Mouse (Mus musculus): Measurements from ENCODE around the gene 2900026A02Rik. TPM values are rescaled to one million over a fixed set of nuclear protein-coding genes. Genes with fewer than 3 reads are reported as not detected.

The 2900026A02Rik gene
- polyA plus RNA-seq, 1 experiment from 2014 or later, result 11.9 TPM

DNA sequence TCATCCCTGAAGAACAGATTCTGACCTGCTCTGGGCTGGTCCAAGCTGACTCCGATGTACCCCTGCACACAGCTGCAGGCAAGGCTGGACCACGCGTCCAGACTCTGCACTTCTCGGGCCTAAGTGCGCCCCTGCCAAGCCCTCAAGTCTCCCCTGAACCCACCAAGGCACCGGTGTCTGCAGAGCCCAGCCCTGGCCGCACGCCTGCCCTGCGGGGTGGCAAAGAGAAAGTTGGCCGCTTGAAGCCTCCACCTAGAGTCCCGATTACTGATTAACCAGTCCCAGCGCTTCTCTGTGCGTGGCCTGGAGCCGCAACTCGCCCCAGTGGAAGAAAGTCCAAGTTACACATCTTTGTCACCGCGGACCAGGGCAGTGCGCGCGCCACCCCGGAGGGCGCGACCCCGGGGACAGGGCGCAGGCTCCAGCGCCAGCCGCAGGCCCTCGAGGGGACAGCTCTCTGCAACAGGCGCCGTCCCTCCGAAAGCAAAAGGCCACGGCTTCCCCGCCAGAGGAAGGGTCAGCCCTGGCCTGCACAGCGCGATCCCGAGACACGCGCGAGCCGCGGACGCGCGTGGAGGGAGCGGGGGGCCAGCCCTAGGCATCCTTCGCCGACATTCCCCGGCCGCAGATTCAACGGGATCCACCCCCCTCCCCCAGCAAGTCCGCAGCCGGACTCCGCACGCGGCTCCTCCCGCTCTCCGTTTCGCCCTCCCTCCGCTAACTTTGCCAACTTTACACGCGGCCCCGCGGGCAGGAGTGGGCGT is 471 bp downstream of the 2900026A02Rik start:
- peak overlapping the region; percentile 95 for H3K4me2 ChIP-seq
- peaks cover 11% of the 10 kb centered on the region; the same call in 1 of the 2 replicates for H3K27me3 ChIP-seq
- peaks cover 27% of the 10 kb centered on the region; the same call in 1 of the 2 replicates for H3K4me1 ChIP-seq
- no peaks in the 10 kb centered on the region for H3K9me3 ChIP-seq
- H3K4me3 ChIP-seq, result peak overlapping the region; percentile 78
- no peaks in the 10 kb centered on the region for H3K36me3 ChIP-seq
- ATAC-seq (ENCODE audit: borderline replicate concordance, extremely low read depth, low FRiP score, low TSS enrichment), result peak; percentile 27; the same call in 1 of the 2 replicates
- 3% methylated on average over 55 of the region's 64 CpGs for WGBS
- peak overlapping the region; percentile 64 for H3K9ac ChIP-seq
- peak overlapping the region; percentile 67 for H3K27ac ChIP-seq

DNA sequence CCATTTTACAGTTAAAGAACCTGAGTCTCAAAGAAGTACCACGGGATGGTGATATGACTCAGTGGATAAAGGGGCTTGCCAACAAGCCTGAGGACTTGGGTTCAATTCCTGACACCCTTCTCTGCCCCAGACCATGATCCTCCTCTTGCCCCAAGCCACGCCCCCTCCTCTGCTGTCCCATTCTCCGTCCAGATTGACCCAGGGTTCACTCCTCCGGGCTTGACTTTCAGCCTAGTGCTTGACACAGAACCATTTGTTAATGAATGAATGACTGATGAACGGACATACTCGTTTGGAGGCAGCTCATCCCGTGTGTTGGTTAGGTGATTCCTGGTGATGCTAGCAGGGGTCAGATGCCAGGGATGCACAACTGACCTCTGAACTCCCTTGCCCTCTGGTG is 1.2 kb downstream of the 2900026A02Rik start:
- Histone ChIP-seq H3K9ac (no peak overlapping the region; the same call in 1 of the 2 replicates), H3K27ac (no peak overlapping the region), H3K9me3 (no peaks in the 10 kb centered on the region), H3K36me3 (no peaks in the 10 kb centered on the region), H3K4me3 (peak overlapping the region; percentile 78; the same call in 1 of the 2 replicates), H3K4me2 (peak overlapping the region; percentile 95), H3K27me3 (peaks cover 11% of the 10 kb centered on the region; the same call in 1 of the 2 replicates), H3K4me1 (peaks cover 22% of the 10 kb centered on the region; the same call in 1 of the 2 replicates)
- WGBS, result 52% methylated on average over 7 of the region's 7 CpGs
- ATAC-seq (ENCODE audit: borderline replicate concordance, extremely low read depth, low FRiP score, low TSS enrichment), result no peak

DNA sequence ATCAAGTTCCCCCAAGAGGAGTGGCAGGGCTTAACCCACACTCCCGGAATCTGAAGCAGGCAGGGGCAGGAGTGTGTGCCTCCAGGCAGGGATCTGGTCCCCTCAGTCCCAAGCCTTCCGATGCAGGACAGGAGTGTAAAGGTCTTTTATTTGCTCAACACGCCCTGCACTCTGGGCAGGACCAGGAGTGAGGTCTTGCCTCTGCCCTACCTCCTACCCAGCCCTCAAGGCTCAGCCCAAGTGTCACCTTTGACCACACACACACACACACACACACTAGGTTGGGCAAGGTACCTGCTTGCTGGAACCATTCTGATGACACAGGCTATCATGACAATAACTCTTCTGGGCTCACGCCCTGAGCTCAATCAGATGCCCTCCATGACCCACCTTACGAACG is 1.6 kb downstream of the 2900026A02Rik start:
- H3K9ac ChIP-seq, result no peak overlapping the region
- peak overlapping the region; percentile 95 for H3K4me2 ChIP-seq
- H3K27ac ChIP-seq, result no peak overlapping the region
- ATAC-seq (ENCODE audit: borderline replicate concordance, extremely low read depth, low FRiP score, low TSS enrichment), result no peak
- WGBS, result 56% methylated on average over 6 of the region's 6 CpGs
- no peaks in the 10 kb centered on the region for H3K36me3 ChIP-seq
- no peak overlapping the region for H3K4me3 ChIP-seq
- peaks cover 22% of the 10 kb centered on the region; the same call in 1 of the 2 replicates for H3K4me1 ChIP-seq
- peaks cover 11% of the 10 kb centered on the region; the same call in 1 of the 2 replicates for H3K27me3 ChIP-seq
- no peaks in the 10 kb centered on the region for H3K9me3 ChIP-seq

DNA sequence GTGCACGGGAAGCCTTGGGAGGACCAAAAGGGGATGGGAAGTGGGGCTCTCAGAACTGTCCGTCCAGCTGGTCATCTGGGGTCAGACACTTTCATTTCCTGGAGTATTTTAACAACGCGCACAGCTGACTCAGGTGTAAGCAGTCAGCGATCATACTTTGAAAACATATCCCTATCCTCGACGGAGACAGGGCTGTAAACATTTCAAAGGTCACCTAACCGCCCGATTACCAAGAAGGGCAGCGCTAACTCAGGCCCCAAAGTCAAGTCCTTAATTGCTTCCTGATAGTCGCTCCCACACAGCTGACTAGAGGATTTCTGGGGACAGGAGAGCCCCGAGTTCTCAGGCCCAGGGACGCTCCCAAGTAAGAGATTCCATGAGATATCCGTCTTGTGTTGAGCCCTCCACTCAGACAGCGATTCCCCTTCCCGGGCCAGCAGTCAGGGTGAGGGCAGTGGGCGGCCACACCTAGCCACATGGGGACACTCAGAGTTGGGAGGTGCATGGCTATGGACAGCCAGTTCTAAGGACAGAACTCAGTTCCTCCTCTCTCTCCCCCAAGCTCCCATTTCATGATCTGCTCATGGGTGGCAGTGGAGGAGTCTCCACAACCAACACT is 2.3 kb downstream of the 2900026A02Rik start:
- H3K4me1 ChIP-seq, result peaks cover 26% of the 10 kb centered on the region; the same call in 1 of the 2 replicates
- peaks cover 11% of the 10 kb centered on the region; the same call in 1 of the 2 replicates for H3K27me3 ChIP-seq
- 0 out of 2 replicates have a peak overlapping the region, but pooled peaks have one; percentile 95 for H3K4me2 ChIP-seq
- no peak for ATAC-seq (ENCODE audit: borderline replicate concordance, extremely low read depth, low FRiP score, low TSS enrichment)
- H3K27ac ChIP-seq, result no peak overlapping the region
- no peak overlapping the region for H3K9ac ChIP-seq
- no peaks in the 10 kb centered on the region for H3K36me3 ChIP-seq
- H3K9me3 ChIP-seq, result no peaks in the 10 kb centered on the region
- H3K4me3 ChIP-seq, result no peak overlapping the region
- 39% methylated on average over 17 of the region's 17 CpGs for WGBS

DNA sequence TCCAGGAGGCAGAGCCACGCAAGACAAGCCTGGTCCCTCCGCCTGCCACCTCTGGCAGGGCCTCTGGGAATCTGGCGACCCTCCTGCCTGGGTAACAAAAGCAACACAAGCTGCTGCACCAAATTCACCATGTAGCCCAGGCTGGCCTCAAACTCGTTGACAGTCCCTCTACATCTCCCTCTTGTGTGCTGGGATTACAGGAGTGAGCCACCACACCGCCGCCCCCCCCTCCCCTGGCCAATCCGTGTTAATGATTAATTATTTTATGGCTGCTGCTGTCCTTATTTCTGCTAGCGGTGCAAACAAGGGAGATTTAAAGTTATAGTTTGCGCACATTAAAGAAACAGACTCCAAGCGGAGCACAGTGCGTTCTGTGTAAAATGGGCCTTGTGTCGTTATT is 4.0 kb downstream of the 2900026A02Rik start:
- Histone ChIP-seq H3K4me2 (no peak overlapping the region), H3K4me1 (peaks cover 28% of the 10 kb centered on the region; the same call in 1 of the 2 replicates), H3K27ac (no peak overlapping the region), H3K4me3 (no peak overlapping the region), H3K36me3 (no peaks in the 10 kb centered on the region), H3K9me3 (no peaks in the 10 kb centered on the region), H3K9ac (no peak overlapping the region), H3K27me3 (peaks cover 11% of the 10 kb centered on the region; the same call in 1 of the 2 replicates)
- ATAC-seq (ENCODE audit: borderline replicate concordance, extremely low read depth, low FRiP score, low TSS enrichment), result no peak
- WGBS, result 64% methylated on average over 12 of the region's 12 CpGs

DNA sequence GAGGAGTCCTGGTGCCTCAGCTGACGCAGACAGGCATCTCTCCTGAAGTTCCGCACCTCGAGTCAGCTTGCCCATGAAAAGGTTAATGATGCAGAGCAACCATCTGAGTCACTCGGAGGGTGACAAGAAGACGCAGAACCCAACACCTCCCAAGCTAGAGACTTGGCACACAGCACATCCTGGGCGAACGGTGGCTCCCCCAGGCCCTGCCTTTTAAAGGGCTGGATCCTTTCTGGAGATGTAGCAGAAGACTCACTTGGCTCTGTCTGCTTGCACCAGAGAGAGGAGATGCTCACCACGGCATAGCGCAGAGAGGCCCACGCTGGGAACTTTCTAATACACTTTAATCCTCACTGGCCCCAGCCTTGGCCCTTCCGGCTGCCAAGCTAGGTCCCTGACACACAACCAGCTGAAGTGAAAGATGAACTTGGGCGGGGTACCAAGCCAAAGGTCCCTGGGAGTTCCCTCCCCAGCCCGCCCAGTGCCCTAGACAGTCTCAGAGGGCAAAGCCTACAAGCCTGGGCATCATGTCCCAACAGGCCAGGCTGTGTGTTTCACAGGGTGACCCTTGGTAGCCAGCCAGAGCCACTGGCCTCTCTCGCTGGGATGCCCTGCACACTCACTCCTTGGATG is 4.6 kb downstream of the 2900026A02Rik start:
- ATAC-seq (ENCODE audit: borderline replicate concordance, extremely low read depth, low FRiP score, low TSS enrichment), result no peak
- 63% methylated on average over 14 of the region's 14 CpGs for WGBS
- Histone ChIP-seq H3K9me3 (no peaks in the 10 kb centered on the region), H3K4me3 (no peak overlapping the region), H3K4me1 (peaks cover 28% of the 10 kb centered on the region; the same call in 1 of the 2 replicates), H3K4me2 (no peak overlapping the region), H3K27ac (no peak overlapping the region), H3K9ac (no peak overlapping the region), H3K36me3 (no peaks in the 10 kb centered on the region), H3K27me3 (peaks cover 11% of the 10 kb centered on the region; the same call in 1 of the 2 replicates)

DNA sequence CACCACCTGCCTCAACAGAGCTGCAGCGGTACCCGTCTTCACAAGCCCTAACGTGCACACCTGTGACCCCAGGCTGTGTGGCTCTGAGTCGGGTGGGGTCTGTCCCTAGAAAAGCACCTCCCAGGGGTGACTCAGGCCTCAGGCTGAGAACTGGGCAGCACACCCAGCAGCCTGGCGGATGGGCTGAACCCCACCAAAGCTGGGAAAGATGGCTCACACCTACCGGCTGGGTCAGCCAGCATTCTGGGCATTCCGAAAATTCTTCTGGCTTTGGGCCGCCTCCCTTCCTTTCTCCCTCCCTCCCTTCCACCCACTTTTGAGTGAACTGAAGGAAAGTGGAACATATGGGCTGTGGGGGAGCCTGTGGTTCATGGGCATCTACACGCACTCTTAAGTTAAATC is 5.4 kb downstream of the 2900026A02Rik start:
- WGBS, result 67% methylated on average over 9 of the region's 9 CpGs
- Histone ChIP-seq H3K4me3 (no peak overlapping the region), H3K27ac (no peak overlapping the region), H3K9me3 (no peaks in the 10 kb centered on the region), H3K9ac (no peak overlapping the region), H3K4me2 (no peak overlapping the region), H3K36me3 (no peaks in the 10 kb centered on the region), H3K4me1 (peaks cover 30% of the 10 kb centered on the region), H3K27me3 (peaks cover 7% of the 10 kb centered on the region; the same call in 1 of the 2 replicates)
- no peak for ATAC-seq (ENCODE audit: borderline replicate concordance, extremely low read depth, low FRiP score, low TSS enrichment)

DNA sequence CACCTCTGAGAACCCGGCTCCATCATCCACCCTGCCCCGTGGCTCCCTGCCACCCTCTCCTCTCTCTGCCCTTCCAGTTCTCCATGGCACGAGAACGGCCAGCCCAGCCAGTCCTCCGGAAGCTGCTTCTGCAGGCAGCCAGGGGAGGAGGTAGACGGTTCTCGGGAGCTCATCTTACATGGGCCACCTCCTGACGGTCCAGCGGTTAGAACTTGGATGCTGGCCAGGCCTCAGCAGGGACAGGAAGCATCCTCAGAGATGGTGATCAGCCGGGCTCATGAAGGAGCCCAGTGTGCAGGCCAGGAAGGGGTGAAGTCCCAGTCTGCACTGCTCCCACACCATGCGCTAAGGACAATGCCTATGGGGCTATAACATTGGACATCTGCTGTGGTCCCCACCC is 6.6 kb downstream of the 2900026A02Rik start:
- ATAC-seq (ENCODE audit: borderline replicate concordance, extremely low read depth, low FRiP score, low TSS enrichment), result no peak
- H3K4me2 ChIP-seq, result no peak overlapping the region
- no peak overlapping the region for H3K9ac ChIP-seq
- no peaks in the 10 kb centered on the region for H3K9me3 ChIP-seq
- no peak overlapping the region; the same call in 1 of the 2 replicates for H3K27ac ChIP-seq
- no peaks in the 10 kb centered on the region for H3K27me3 ChIP-seq
- no peaks in the 10 kb centered on the region for H3K36me3 ChIP-seq
- H3K4me1 ChIP-seq, result peaks cover 30% of the 10 kb centered on the region
- WGBS, result 37% methylated on average over 11 of the region's 11 CpGs
- H3K4me3 ChIP-seq, result no peak overlapping the region

DNA sequence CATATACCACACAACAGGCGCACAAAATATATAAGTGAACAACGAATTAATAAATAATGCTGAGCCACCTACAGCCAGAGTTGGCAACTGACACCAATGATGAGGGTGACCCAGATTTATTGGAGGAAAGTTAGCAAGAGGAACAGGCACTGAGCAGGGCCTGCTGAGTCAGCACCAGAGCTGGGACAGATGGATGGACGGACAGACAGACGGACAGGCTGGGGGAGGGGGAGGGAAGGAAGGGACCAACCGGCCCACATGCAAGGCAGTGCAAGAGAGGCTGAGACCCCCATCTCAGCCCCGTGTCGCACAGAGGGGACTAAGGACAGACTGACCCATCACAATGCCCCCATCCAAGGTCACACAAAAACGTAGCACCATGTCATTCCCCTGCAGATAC is 7.0 kb downstream of the 2900026A02Rik start:
- Histone ChIP-seq H3K27ac (no peak overlapping the region; the same call in 1 of the 2 replicates), H3K4me1 (peaks cover 30% of the 10 kb centered on the region)
- WGBS, result 78% methylated on average over 8 of the region's 8 CpGs

DNA sequence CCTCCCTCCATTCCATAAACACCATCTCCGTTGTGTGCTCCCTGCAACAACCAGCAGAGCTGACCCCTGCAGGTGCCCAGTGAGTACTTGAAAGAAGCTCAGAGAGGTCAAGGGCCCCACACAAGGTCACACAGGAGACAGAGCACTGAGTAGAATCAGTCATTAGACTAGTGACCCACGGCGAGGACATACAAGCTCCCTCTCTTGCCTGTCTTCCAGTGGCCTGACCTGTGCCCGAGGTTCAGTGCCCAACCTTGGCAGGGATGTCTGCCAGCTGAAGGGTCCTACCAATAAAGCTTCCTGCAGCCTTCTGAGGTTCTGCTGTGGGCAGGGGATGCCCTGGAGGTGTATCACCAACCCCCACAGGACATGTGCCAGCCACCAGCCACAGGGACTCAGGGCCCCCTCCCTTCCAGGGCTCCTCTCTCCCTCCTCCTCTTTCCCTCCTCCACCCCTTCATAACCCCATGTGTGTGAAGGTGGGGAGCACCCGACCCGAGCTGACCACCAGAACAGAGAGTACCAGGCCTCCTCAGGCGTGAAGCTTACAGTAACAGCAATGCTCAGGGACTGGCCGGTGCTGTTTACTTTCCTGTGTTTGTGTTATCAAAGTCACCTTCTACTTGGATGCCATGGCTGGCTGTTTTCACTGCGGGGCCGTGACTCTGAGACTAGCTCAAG is 8.7 kb downstream of the 2900026A02Rik start:
- no peak overlapping the region for H3K4me2 ChIP-seq
- no peaks in the 10 kb centered on the region for H3K36me3 ChIP-seq
- no peak overlapping the region for H3K27ac ChIP-seq
- H3K27me3 ChIP-seq, result no peaks in the 10 kb centered on the region
- H3K4me1 ChIP-seq, result peaks cover 47% of the 10 kb centered on the region
- 46% methylated on average over 10 of the region's 10 CpGs for WGBS
- no peak for ATAC-seq (ENCODE audit: borderline replicate concordance, extremely low read depth, low FRiP score, low TSS enrichment)
- no peaks in the 10 kb centered on the region for H3K9me3 ChIP-seq
- no peak overlapping the region for H3K9ac ChIP-seq
- no peak overlapping the region for H3K4me3 ChIP-seq

More for the DNA sequence above, 7.0 kb downstream of the 2900026A02Rik start:
- no peaks in the 10 kb centered on the region for H3K9me3 ChIP-seq
- H3K9ac ChIP-seq, result no peak overlapping the region
- H3K4me3 ChIP-seq, result no peak overlapping the region
- no peaks in the 10 kb centered on the region for H3K36me3 ChIP-seq
- H3K4me2 ChIP-seq, result no peak overlapping the region
- no peaks in the 10 kb centered on the region for H3K27me3 ChIP-seq
- no peak for ATAC-seq (ENCODE audit: borderline replicate concordance, extremely low read depth, low FRiP score, low TSS enrichment)

DNA sequence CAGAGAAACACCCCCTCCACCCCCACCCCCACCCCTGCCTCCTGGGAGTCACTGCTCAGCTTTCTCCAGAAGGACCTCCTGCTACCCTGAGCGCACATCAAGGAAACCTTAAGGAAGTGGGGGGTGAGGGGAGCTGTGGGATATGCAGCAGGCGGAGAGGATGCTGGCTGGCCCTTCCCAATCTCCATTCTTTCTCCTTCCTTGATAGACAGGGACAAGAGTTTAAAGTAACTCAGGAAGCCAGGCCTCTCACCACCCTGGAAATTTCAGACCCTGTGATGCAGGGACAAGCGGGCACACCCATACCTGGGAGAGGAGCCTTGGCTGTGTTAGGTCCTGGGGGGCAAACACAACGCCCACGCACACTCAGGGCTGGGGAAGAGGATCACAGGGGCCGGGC is 10.7 kb downstream of the 2900026A02Rik start:
- H3K9me3 ChIP-seq, result no peaks in the 10 kb centered on the region
- 60% methylated on average over 6 of the region's 6 CpGs for WGBS
- H3K4me3 ChIP-seq, result no peak overlapping the region
- ATAC-seq (ENCODE audit: borderline replicate concordance, extremely low read depth, low FRiP score, low TSS enrichment), result no peak
- no peaks in the 10 kb centered on the region for H3K27me3 ChIP-seq
- H3K9ac ChIP-seq, result no peak overlapping the region
- H3K27ac ChIP-seq, result peak overlapping the region; percentile 92
- H3K4me2 ChIP-seq, result no peak overlapping the region
- peaks cover 47% of the 10 kb centered on the region for H3K4me1 ChIP-seq
- no peaks in the 10 kb centered on the region for H3K36me3 ChIP-seq

Measured in lung, embryonic 15.5 days (tissue).